Mouse (Mus musculus) ovary, adult 18-20 months (tissue): ENCODE data around the gene Brs3.
A peak's percentile ranks its signal among the peaks of the same experiment; 100 is the strongest.

ENCODE experiments used
- DNase-seq: peaks from one replicate; pipeline ENCODE4 v3.0.0; 2022; ENCODE audit warnings: low spot score, mixed read lengths

The Brs3 gene

DNA sequence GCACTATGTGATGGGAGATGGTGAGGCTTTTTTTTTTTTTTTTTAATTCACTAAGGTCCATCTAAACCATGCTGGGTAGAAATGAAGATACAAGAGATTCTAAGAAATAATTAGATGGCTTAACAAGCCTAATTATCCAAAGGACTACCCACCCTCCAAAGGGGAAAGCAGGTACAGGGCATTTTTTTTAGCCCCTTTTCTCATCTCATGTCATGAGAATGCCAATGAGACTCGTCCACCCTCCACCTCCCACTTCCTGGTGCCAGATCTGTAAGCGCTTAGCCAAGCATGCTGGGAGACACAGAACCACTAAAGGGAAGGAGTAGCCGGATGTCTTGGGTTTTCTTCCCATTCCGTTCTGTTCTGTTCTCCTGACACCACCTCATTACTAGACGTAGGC is at the start of gene Brs3:
Gene Brs3 (plus strand): TSS at position 301 of the 400 bp plus-strand sequence.
- no peak for DNase-seq

DNA sequence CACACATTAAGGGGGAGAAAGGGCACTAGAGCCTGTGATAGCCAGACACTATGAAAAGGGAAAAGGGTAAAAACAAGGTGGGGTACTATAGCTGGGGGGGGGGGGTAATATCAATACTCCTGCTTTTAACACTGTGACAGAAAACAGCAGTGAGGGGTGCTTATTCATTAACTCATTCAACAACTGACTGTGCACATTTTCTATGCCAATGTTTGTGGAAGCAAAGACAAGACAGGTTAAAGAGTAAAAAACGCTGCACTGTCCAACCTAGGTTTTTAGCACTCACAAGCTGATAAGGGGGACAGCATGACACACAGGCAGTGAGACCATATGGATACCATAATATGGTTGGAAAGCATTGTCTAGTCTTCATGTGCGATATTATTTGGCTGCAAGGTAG is 30.0 kb upstream of the Brs3 start:
- no peak for DNase-seq

DNA sequence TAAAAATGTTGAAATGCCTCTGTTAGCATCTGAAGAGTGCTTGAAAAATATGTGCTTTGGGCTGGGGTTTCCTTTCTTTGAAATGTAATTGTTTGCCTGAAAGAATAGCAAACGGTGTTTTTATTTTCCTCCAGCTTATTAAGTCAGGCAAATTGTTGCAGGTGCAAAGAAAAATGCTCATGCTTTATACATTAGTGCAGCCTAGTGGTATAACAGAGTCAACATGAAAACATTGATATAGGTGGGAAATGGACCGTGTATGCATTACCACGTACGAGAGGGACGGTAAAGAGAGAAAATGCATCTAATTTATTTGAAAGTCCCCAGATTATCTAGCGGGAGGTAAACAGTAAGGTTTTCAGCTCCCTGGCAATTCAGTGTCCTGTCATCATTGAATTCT is 995 bp downstream of the Brs3 start:
- DNase-seq = no peak

GRCm38 (mm10) chrX:57052848-57053173 is 9.9 kb downstream of the Brs3 start:
- DNase-seq = no peak

DNA sequence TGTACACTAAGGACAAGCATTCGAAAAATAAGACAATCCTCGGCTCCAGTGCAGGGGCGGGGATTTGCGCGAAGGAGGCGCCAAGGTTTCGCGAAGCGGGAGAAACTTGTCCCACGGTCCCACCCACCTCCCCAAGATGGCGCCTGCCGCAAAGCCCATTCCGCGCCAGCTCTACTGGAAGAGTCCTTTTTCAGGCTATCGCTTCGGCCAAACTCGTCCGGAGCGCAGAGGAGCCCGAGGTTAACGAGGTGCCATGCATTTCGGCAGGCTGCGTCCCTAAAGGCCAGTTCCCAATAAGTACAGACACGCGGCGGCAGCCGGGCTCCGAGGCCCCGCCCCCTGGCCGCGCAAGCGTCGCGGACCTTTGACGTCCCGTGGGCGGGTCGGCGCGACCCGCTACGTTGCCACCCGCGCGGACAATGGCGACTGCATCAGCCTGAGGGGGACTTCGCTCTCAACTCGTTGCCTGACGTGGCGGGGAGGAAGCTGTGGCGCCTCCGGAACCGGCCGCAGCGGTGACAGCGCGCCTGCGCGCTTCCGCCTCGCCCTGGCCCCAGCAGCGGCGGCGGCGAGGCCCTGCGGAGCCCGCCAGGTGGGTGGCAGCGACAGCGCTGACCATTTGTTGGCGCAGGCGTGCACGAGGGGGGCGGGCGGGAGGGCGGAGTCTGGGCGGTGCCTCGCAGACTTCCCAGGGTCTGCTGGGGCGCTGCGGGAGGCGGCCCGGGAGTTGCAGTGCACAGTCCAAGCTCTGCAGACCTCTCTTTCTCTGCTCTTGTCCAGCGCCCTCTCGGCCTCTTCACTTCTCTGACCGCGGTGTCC is 10.5 kb downstream of the Brs3 start, which contains the start of gene Htatsf1:
Gene Htatsf1 (plus strand): TSS at position 410 of the 819 bp plus-strand sequence.
- DNase-seq = peak; percentile 67

GRCm38 (mm10) chrX:57053993-57054385 is 11.1 kb downstream of the Brs3 start:
- no peak for DNase-seq

DNA sequence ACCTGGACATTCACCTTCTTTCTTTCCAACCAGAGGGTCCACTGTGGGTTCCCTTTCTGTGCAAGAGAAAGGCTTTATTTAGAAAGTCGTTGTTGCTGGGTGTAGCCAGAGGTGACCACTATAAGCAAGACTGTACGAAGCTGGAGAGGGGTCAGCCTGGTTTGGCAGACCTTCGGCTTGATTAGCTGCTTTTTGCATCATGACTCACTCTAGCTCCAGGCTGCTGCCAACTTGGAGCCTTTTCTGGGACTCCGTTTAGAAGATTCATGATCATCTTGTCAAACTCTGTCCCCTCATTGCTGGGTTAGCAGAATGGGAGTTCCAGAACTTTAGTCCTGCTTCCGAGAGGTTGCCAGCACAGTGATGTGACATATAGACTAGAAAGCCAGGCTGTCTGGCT is 38.6 kb downstream of the Brs3 start:
- no peak for DNase-seq

GRCm38 (mm10) chrX:57087806-57088205 is 44.9 kb downstream of the Brs3 start, which contains the start of gene Vgll1:
Vgll1 (plus strand) TSS chrX:57088106.
- DNase-seq = no peak
